Mouse (Mus musculus): ENCODE results near the gene Slc30a2. TPM values are rescaled to one million over a fixed set of nuclear protein-coding genes. Genes with fewer than 3 reads are reported as not detected.
"Not testable (repeated sequence)": the region's sequence is repeated elsewhere in the genome, so short reads cannot be mapped to it uniquely, and the experiment has no call there.

Slc30a2 gene
- 0.38 TPM in 1 of 2 replicates, not detected in the other for total RNA-seq (2014; rRNA removed; ENCODE audit: low replicate concordance)
- polyA plus RNA-seq (2015; fragmentation: Nextera tagmentation; extraction: Ambion mirVana) = 0.16 and 0.33 TPM in 2 replicates

GRCm38 (mm10) chr4:134343071-134344031, at the start of gene Slc30a2:
Slc30a2 (plus strand) TSS chr4:134343181.
- peak within 1 kb of the TSS; percentile 21 for H3K4me3 ChIP-seq (ENCODE audit: low read depth, low read length)

GRCm38 (mm10) chr4:134293692-134294163, 49.3 kb upstream of the Slc30a2 start:
- no peaks in the 10 kb centered on the region for H3K36me3 ChIP-seq (replicated peaks; ENCODE audit: control insufficient read depth, insufficient read depth, low read length)
- H3K4me3 ChIP-seq (ENCODE audit: low read depth, low read length) = peak overlapping the region; percentile 15; the same call in 1 of the 2 replicates
- H3K27me3 ChIP-seq (ENCODE audit: control insufficient read depth, insufficient read depth, low read length) = no peaks in the 10 kb centered on the region
- H3K9ac ChIP-seq (replicated peaks; ENCODE audit: low read depth, low read length) = no peak overlapping the region
- no peak for TF ChIP-seq EP300 (IDR thresholded peaks at IDR 0.05; ENCODE audit: low read depth)
- peak; percentile 14; the same call in 1 of the 2 replicates for TF ChIP-seq CTCF (IDR thresholded peaks at IDR 0.05; ENCODE audit: low read depth)
- peak overlapping the region; percentile 94 for H3K27ac ChIP-seq (ENCODE audit: low read depth)
- peak overlapping the region; percentile 42 for H3K4me2 ChIP-seq (ENCODE audit: low read depth, low read length)
- peak; percentile 93 for DNase-seq (ENCODE audit: low spot score)
- ATAC-seq (ENCODE audit: insufficient read depth, low read depth) = peak; percentile 95
- H3K9me3 ChIP-seq (replicated peaks; ENCODE audit: control insufficient read depth, low read length) = no peaks in the 10 kb centered on the region
- WGBS = 13% methylated on average over 9 of the region's 9 CpGs
- H3K4me1 ChIP-seq (ENCODE audit: control insufficient read depth, insufficient read depth) = peaks cover 23% of the 10 kb centered on the region

More at GRCm38 (mm10) chr4:134343071-134344031, at the start of gene Slc30a2:
- peak within 1 kb of the TSS; percentile 49 for H3K4me2 ChIP-seq (ENCODE audit: low read depth, low read length)
- no peak for DNase-seq (ENCODE audit: low spot score)
- H3K36me3 ChIP-seq (replicated peaks; ENCODE audit: control insufficient read depth, insufficient read depth, low read length) = no peaks in the 10 kb centered on the region
- no peak within 1 kb of the TSS for H3K27ac ChIP-seq (ENCODE audit: low read depth)
- H3K9ac ChIP-seq (replicated peaks; ENCODE audit: low read depth, low read length) = 0 out of 2 replicates have a peak within 1 kb of the TSS, but pooled peaks have one; percentile 14
- no peak for ATAC-seq (ENCODE audit: insufficient read depth, low read depth)
- peaks cover 6% of the 10 kb centered on the region; the same call in 1 of the 2 replicates for H3K4me1 ChIP-seq (ENCODE audit: control insufficient read depth, insufficient read depth)
- H3K27me3 ChIP-seq (ENCODE audit: control insufficient read depth, insufficient read depth, low read length) = peaks cover 30% of the 10 kb centered on the region
- TF ChIP-seq CTCF (IDR thresholded peaks at IDR 0.05; ENCODE audit: low read depth) = no peak
- TF ChIP-seq EP300 (IDR thresholded peaks at IDR 0.05; ENCODE audit: low read depth) = no peak
- H3K9me3 ChIP-seq (replicated peaks; ENCODE audit: control insufficient read depth, low read length) = no peaks in the 10 kb centered on the region
- 6% methylated on average over 61 of the region's 61 CpGs for WGBS

GRCm38 (mm10) chr4:134296096-134296495, 46.9 kb upstream of the Slc30a2 start:
- 85% methylated on average over 4 of the region's 4 CpGs for WGBS
- not testable (repeated sequence) for H3K27me3 ChIP-seq (ENCODE audit: control insufficient read depth, insufficient read depth, low read length); ATAC-seq (ENCODE audit: insufficient read depth, low read depth); H3K9me3 ChIP-seq (replicated peaks; ENCODE audit: control insufficient read depth, low read length); H3K9ac ChIP-seq (replicated peaks; ENCODE audit: low read depth, low read length); H3K36me3 ChIP-seq (replicated peaks; ENCODE audit: control insufficient read depth, insufficient read depth, low read length); H3K27ac ChIP-seq (ENCODE audit: low read depth); H3K4me2 ChIP-seq (ENCODE audit: low read depth, low read length); H3K4me3 ChIP-seq (ENCODE audit: low read depth, low read length); DNase-seq (ENCODE audit: low spot score)
- peaks cover 18% of the 10 kb centered on the region for H3K4me1 ChIP-seq (ENCODE audit: control insufficient read depth, insufficient read depth)

GRCm38 (mm10) chr4:134296523-134296922, 46.5 kb upstream of the Slc30a2 start:
- TF ChIP-seq EP300 (IDR thresholded peaks at IDR 0.05; ENCODE audit: low read depth) (no peak), CTCF (IDR thresholded peaks at IDR 0.05; ENCODE audit: low read depth) (no peak)
- Histone ChIP-seq H3K4me1 (ENCODE audit: control insufficient read depth, insufficient read depth) (peaks cover 18% of the 10 kb centered on the region), H3K27ac (ENCODE audit: low read depth) (no peak overlapping the region), H3K4me3 (ENCODE audit: low read depth, low read length) (no peak overlapping the region), H3K4me2 (ENCODE audit: low read depth, low read length) (no peak overlapping the region), H3K9me3 (replicated peaks; ENCODE audit: control insufficient read depth, low read length) (no peaks in the 10 kb centered on the region), H3K9ac (replicated peaks; ENCODE audit: low read depth, low read length) (no peak overlapping the region), H3K27me3 (ENCODE audit: control insufficient read depth, insufficient read depth, low read length) (no peaks in the 10 kb centered on the region), H3K36me3 (replicated peaks; ENCODE audit: control insufficient read depth, insufficient read depth, low read length) (no peaks in the 10 kb centered on the region)
- WGBS = 99% methylated on average over 4 of the region's 4 CpGs
- no peak for DNase-seq (ENCODE audit: low spot score)
- no peak for ATAC-seq (ENCODE audit: insufficient read depth, low read depth)

- H3K4me2 ChIP-seq (ENCODE audit: low read depth, low read length) = no peak overlapping the region
- ATAC-seq (ENCODE audit: insufficient read depth, low read depth) (no peak), DNase-seq (ENCODE audit: low spot score) (no peak)
- no peaks in the 10 kb centered on the region for H3K27me3 ChIP-seq (ENCODE audit: control insufficient read depth, insufficient read depth, low read length)
- no peak overlapping the region for H3K4me3 ChIP-seq (ENCODE audit: low read depth, low read length)
- WGBS = 95% methylated on average over 8 of the region's 8 CpGs
- no peaks in the 10 kb centered on the region for H3K9me3 ChIP-seq (replicated peaks; ENCODE audit: control insufficient read depth, low read length)
- H3K27ac ChIP-seq (ENCODE audit: low read depth) = no peak overlapping the region
- H3K4me1 ChIP-seq (ENCODE audit: control insufficient read depth, insufficient read depth) = peaks cover 21% of the 10 kb centered on the region
- H3K9ac ChIP-seq (replicated peaks; ENCODE audit: low read depth, low read length) = no peak overlapping the region
- H3K36me3 ChIP-seq (replicated peaks; ENCODE audit: control insufficient read depth, insufficient read depth, low read length) = no peaks in the 10 kb centered on the region
- no peak for TF ChIP-seq CTCF (IDR thresholded peaks at IDR 0.05; ENCODE audit: low read depth)
- TF ChIP-seq EP300 (IDR thresholded peaks at IDR 0.05; ENCODE audit: low read depth) = no peak
Observed at GRCm38 (mm10) chr4:134297369-134297768, 45.6 kb upstream of the Slc30a2 start.

Measured in heart, postnatal 0 days (tissue).